Mouse (Mus musculus) MN1 (cell line): ENCODE data around the gene Cbfb.
"Not testable (repeated sequence)": the region's sequence is repeated elsewhere in the genome, so short reads cannot be mapped to it uniquely, and the experiment has no call there.

Experiments
- DNase-seq: peaks from one replicate; pipeline ENCODE4 v3.0.0-alpha.2; 2016; ENCODE audit warnings: low spot score

Gene Cbfb

DNA sequence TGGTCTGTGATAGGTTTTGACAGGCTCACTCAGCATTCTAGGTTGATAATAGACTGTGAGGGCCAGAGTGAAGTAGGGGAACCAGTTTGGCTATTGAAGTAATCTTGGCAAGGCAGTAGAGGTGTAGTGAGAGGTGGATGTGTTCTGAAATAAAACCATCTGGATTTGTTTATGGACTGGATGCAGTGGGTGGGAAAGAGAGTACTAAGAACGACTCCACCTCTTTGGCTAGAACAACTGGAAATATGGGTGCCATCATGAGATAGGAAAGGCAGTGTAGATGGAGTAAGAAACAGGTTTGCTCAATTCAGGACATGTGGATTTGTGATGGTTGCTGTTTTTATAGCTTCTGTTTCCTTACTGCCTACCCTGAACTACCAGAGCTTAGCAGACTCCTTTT, 11.7 kb downstream of the Cbfb start:
- DNase-seq = no peak

DNA sequence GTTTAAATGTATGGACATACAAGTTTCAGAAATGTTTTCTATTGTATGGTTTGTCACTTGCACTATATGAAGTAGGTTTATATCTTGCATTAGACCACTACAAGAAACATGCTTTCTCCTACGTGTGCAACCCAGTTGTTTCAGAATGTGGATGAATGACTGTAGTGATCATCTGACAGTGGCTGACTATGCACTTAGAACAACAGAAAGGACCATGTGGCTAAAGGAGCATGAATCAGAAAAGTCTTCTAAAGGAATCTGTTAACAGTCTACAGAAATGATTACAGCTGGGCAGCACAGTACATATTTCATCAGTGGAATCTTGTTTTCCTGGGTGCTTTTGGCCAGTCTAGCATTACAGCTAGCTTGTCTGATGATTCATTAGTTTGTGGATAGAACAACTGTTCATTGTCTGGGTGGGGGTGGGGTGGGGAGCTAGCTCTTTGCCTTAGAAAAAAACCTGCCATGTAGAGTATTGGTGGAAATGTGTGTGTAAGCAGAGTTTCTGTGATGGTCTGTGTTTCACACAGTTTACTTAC, 16.1 kb downstream of the Cbfb start:
- peak; percentile 61 for DNase-seq

DNA sequence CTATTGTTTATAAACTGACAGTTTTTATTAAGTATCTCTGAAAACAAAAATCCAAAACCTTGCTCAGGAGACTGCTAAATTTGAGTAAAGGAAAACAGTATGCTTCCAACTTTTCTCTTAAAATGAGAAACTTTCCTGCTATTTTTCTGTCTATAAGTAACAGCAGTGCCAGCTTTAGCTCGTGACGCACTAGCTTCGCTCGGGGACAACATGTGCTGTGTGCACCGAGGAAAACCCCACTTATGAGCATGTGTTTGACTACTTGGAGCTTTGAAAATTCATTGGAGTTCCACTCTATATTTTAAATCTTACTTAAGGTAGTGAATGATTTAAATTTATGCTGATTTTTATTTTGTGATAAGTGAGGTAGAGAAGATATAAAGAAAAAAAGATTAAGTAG, 21.7 kb downstream of the Cbfb start:
- DNase-seq = no peak

DNA sequence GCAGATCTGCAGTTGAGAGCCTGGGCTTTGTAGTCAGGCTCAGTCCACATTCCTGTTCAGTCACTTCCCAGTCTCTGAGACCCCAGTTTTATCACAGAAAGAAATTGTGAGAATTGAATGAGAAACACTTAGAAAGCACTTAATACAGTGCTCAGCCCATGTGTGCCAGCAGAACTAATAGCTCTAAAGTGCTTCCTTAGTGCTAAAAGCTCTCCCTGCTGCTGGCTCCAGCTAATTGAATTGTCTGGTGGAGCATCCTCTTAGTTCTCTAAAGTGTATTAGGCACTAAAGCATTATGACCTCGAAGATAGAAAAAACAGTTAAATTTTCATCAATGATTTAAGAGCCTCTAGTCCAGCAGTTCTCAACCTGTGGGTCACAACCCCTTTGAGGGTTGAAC, 35.3 kb downstream of the Cbfb start:
- DNase-seq = peak; percentile 83

DNA sequence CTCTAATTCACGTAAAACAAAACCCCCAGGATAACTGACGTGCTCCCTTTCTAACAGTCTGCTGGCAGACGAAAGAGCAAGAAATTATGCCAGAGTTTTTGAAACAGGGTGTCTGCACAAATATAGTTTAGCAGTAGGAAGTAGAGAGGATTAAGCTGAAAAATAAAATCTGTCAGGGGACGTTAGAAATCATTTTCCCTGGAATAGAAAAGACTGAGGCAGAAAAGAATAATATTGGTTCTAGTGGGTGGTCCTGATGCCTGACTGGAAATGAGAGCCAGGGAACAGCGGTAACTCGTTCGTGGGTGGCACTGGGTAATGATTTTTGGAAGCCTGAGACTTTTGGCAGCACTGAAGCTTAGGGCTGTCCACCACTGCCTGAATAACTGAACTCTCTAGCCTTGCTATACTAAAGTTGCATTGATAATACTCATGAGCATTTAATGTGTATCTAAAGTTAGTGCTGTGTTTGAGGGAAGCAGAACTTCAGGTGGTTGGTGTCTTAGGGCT, 36.3 kb downstream of the Cbfb start:
- DNase-seq = no peak

DNA sequence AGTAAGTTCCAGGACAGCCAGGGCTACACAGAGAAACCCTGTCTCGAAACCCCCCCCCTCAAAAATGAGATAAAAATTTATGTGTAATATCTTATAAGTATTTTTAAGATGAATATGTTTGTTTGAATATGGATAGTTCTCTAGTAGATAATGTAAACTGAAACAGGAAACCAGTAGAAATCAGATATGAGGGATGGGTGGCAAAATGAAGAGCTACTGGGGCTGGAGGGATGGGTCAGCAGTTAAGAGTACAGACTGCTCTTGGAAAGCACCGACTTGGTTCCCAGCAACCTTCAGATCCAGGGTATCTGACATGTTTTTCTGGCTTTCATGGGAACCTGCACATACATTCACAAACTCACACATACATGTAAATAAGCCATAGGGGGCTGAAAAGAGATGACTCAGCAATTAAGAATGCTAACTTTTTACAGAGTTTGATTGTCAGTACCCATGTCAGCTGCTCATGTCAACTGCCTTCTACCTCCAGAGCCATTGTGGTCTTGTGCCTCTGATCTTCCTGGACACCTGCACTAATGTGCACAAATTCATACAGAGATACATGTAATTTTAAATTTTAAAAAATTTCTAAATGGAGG, 37.3 kb downstream of the Cbfb start:
- DNase-seq = no peak

DNA sequence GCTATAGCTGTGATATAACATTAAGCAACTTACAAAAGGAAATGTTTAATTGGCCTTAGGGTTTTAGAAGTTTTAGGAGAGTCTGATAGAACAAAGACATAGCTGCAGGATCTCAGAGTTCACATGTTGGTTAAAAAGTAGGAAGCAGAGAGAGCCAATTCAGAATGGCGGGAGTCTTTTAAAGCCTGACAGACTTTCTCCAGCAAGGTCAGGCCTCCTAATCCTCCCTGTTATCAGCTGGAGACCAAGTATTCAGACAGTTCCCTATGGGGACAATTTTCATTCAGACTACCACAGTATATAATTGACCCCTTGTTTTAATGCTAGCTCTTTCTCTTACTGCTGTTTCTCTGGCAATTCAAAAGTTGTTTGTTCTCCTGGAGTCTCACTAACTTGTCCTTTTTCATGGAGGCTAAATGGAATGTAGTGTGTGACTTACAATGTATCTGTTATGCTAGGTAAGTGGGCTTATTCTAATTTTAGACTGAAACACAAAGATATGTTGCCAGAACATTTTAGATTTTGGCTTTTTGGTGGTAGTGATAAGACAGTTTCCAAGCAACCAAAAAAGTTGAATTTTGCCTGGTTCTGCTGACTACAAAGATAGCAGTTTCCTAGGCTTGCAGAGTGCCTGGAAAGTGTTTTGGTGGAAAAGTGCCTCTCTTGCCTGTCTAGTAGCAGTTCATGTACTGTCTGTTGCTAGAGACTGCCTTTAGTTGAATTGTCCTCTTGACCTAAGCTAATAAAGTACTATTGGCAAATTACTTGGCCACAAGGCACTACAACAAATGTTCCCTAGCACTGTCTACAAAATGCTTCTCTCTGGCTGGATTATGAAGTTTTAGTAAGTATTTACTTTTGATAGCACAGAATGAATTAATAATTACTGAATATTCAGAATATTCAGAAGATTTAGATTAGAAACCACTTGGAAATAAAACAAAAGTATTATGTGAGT, 39.0 kb downstream of the Cbfb start:
- no peak for DNase-seq

DNA sequence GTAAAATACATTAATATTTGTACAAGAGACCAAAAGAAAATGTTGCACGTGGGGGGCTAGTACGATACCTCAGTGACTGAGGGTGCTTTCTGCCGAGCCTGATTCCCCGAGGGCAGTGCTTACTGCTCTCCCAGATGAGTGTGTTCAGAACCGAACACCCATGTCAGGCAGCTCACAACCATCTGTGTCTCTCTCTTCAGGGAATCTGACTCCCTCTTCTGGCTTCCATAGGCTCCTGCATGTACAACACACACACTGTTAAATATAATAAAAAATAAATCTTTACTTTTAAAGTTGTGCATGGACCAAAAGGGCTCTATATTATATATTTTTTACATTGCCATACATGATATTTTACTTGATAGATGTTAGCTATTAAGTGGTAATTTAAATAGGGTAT, 43.6 kb downstream of the Cbfb start:
- DNase-seq = no peak

DNA sequence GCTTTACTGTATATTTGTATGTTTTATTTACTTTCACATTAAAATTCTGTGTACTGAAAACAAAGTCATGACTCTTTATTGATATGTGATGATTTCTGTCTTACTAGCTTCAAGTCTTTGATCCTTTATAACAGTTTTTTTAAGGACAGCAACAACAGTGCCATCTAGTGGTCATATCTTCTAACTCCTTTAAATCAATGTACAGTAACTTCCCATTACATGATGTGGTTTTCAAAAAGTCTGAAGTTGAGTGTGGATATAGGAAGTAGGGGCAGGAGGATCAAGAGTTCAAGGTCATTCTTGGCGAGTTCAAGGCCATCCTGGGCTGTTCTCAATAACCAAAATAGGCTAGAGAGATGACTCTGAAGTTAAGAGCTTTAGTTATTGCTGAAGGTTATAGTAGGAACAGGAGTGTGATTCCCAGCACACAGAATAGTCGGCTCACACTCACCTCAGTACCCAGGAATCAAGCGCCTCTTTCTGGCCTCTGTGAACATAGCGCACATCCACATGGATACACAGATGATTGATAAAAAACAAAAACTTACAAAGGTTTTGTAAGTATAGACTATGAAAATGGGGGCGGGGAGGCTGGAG, 47.5 kb downstream of the Cbfb start:
- peak; percentile 90 for DNase-seq

DNA sequence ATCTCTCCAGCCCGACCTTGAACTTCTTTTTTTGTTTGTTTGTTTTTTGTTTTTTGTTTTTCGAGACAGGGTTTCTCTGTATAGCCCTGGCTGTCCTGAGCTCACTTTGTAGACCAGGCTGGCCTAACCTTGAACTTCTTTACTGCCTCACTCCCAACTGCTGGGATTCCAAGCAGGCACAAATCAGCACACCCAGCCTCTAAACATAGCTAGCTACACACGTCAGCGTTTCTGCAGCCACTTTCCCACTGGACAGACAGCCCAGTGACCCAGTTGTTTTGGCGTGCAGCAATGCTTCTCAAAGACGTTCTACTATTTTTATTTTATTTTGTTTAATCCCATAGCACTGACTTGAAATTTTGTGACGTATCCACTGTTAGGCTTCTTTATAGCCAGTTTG, 53.4 kb downstream of the Cbfb start:
- DNase-seq = no peak

DNA sequence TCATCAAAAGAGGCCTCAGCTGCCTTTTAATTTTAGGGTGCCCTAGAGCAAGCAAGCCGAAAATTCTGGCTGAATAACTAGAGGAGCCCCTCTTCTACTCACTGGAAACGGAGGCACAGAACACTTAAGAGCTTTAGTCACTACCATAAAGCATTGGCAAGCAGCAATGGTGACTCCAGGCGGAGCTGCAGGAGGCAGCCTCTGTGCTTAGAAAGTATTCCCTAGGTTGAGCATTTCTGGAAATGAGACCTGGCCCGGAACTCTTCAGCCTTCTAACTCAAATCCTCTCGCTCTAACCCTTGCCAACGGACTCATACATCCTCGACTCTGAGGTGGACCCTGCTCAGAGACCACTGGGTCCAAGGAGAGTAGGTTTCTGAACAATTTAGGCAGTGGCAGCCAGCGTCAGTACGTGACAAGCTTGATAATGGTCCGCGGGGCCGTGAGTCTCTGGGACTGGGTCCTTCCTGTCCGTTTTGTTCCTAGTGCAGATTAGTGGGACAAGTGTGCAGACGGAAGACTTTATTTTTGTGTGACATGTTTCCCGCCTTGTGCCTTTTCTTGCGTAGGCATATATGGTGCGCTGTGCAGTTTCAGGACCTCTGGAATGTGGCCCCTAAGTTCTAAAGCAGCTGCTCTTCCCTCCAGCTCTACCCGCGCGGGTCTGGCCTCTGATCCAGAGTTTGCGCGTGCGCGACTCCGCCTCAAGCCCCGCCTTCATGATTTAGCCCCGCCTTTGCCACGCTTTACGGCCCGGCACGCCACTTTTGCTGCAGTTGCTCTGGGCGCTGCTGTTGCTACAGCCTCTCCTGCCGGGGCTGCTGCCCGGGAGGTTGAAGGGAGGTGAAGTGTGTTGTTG, 54.2 kb downstream of the Cbfb start, which contains the start of gene D230025D16Rik:
D230025D16Rik (plus strand) TSS at position 733 of the 859 bp plus-strand sequence.
- DNase-seq = peak; percentile 98

DNA sequence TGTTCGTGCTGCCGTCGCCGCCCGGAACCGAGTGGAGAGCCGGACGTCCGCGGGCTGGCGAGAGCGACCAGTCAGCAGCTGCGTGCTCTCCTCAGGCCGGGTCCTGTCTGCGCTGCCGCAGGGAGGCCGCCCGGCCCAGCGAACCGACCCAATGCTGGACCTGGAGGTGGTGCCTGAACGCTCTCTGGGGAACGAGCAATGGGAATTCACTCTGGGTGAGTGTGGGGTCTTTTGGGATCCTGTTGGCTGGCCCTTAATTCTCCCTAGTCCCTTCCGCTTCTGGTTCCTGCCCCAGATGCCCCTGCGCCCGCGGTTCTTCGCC, 54.8 kb downstream of the Cbfb start:
- DNase-seq = no peak

DNA sequence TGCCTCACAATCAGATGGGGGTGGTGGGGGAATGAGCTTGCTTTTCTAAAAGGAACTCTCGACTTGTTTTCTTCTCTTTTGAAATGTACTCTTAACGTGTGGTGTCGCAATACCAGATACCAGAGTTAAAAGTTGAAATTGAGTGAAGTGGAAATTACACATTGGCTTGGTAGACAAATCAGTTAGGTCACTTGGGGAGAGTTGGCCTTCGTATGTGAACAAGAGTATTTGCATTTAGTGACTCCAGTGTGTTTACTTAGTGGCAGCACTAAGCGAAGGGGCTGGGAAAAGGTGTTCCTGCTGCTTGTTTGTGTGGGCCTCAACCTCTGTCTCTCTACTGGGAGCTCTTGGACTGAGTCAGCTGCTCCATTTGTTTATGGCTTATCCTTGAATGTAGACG, 55.4 kb downstream of the Cbfb start:
- no peak for DNase-seq

DNA sequence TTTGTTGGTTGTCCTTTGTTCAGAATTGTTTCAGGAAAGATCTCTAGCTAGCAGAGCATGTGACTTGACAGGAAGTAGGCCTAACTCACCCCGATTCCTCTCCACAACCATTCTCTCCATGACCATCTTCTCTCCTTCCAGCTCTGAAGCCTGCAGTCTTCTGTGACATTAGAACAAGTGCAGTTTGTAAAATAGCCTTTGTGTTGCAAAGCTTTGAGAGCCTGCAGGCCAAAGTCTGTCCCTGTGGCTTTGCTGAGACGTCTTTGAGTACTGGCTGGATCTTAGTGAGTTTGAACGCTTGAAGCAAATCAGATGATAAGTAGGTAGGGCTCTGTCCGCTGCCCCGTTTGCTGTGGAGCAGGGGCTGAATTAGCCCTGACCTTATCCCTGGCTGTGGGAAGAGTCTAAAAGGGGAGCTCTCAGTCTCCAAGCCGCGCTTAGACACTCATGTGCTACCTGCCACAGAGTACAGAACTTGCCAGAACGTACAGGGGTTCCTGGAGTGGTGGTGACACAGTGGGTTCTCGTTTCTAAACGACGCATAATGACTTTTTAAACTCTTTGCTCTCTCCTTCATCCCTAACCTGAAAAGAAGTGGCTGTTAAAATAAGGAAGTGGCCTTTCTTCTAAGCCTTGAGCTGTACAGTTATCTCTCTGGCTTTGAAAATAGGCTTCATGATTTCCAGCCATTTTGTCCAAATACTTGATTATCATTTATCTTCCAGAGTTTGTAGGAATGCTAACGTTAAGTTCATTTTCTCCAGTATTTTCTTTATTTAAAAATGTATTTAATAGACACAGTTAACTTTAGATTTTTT, 61.2 kb downstream of the Cbfb start:
- DNase-seq = no peak

DNA sequence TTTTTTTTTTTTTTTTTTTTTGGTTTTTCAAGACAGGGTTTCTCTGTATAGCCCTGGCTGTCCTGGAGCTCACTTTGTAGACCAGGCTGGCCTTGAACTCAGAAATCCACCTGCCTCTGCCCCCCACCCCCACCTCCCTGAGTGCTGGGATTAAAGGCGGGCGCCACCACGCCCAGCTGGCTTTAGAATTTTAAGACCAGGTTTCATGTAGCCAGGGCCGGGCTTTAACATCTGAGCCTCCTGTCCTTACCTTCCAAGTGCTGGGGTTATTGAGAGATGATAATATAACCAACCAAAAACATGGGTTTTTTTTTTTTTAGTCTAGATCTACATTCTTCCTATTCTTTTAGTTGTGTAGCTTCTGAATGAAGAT, 61.8 kb downstream of the Cbfb start:
- not testable (repeated sequence) for DNase-seq

DNA sequence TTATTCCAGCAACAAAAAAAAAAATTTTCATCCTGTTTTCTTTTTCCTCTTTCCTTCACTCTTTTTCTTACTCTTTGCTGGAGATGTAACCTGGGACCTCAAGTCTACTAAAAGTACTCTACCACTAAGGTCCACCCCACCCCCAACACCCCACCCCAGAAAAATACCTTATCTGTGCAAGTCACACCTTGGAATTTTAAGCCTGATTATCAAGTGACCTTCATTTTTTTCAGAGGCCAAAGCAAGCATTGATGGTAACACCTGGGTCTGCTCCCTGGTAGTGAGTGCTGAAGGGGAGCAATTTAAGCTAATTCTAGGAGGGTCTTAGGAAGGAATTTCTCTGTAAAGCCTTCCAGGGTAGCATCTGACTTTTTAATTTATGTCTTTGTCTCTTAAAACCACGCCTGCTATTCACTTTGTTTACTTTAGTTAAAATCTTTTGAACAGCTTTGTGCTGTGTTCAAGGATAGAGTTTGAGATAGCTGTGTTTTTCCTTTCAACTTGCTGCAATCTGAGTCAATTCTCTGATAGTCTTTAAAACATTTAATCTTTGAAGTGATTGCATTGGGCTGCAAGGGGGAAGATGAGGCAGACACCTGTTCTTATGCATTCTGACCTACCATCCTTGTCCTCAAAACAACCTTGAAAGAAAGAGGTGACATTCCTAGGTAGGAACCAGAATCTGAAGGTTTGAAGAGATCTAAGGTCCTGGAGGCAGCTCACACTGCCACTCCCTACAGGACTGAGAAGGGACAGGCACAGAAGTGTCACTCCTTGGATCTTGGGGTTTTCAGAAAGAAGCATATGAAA, 62.9 kb downstream of the Cbfb start:
- DNase-seq = no peak

DNA sequence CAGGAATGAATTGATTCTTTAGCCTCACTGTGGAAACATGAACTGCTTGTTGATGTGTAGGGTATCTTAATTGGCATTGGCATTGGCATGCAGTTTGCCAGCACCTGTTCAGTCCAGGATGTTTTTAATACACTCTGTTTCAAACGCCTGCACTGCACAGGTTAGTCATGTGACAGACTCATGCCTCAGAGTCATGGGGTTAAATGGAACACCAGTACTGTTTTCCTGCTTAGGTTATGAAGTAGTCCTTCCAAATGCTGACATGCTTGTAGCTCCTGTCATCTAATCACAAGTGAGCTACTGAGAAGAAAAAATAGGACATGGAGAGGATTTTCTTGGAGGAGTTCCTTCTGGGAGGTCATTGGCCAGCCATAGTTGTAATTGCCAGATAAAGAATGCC, 64.7 kb downstream of the Cbfb start:
- no peak for DNase-seq

DNA sequence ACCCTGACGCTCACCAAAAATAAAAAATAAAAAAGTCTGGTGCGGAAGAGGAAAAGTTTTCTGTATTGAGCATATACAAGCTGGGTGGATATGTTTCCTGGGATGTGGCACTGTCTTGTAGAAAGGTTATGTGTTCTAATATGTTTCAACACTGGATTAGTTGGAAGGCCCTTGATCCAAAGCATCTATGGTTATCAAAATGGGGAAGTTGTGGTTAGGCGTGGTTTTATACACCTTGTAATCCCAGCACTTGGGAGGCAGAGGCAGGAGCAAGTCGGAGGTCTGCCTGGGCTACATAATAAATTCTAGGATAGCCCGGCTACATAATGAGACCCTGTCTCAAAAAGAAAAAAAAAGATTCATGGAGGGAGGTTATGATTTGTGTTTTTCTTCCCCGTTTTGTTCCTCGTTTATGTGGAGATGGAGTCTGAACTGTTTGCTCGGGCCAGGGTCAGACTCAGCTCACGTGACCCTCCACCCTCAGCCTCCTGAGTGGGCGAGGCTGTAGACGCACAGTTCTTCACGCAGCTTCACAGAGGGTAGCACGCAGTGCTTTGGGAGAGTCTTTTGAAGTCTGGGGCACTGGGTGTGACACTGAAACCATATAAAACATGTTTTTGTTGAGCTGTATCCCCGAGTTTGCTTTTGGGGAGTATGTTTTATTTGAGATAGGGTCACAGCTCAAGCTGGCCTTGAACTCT, 67.1 kb downstream of the Cbfb start:
- no peak for DNase-seq

DNA sequence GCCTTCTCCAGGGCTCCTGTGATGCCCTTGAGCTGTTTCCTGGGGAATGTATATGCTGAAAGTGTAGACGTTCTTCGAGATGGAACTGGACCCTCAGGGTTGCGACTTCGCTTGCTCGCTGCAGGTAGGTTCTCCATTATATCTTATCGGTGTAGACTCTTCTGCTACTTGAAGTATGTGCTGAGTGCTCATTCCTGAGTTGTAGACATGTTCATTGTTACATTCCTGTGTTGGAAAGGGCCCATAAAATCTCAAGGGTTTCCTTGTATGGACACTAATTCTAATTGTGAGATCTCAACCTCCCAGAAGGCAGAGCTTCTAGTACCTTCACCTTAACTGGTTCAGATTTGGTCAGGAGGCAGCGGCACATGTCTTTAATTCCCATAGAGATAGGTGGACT, 70.5 kb downstream of the Cbfb start:
- no peak for DNase-seq

DNA sequence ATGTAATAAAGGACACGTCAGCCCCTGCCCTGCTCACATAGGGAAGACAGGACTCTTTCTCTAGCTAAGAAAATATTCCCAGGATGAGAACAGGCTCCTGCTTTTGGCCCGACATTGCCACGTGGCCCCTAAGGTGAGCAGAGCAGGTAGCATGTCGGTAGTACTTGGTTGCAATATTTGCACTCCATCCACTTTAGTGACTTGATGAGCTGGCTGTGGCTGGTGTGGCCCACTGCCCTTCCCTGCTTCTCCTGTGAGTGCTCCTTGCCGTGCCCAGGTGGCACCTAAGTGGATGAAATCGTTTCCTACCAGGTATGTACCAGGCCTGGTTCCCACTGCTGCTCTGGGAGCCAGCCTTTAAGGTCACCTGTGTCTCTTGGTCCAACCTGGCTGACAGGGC, 81.5 kb downstream of the Cbfb start:
- DNase-seq = no peak
